Mouse (Mus musculus): ENCODE measurements at regions not wholly inside any gene's neighbourhood (a gene's known extent, or its start where the extent isn't known, plus 50 kb on each side); places are given as distances from the start of the nearest gene placed in this dataset.
A peak's percentile ranks its signal among the peaks of the same experiment; 100 is the strongest.

- no peaks in the 10 kb centered on the region for H3K27me3 ChIP-seq
- DNase-seq (ENCODE audit: low read depth, low spot score): no peak
- ATAC-seq: no peak
- TF ChIP-seq CTCF (IDR thresholded peaks at IDR 0.05): no peak
- in situ Hi-C loops (cut with MboI; ENCODE audit: low pct_unique_long_range_greater_than_20kb): no loop called here
- ChIA-PET CTCF (no interaction called here), POLR2A (no interaction called here)
These were observed 256.6 kb downstream of the Ankrd16 start for GRCm38 (mm10) chr2:12034323-12034585.

- H3K27me3 ChIP-seq: no peaks in the 10 kb centered on the region
- ChIA-PET CTCF (interaction anchor here (0.7 to 1.3 kb wide), 2 partner anchors 8 to 10 kb away, joined by 3 to 4 read pairs; no protein-coding TSS in a partner anchor), POLR2A (no interaction called here)
- in situ Hi-C loops (cut with MboI; ENCODE audit: low pct_unique_long_range_greater_than_20kb): no loop called here
- peak; percentile 51 for ATAC-seq
- DNase-seq (ENCODE audit: low read depth, low spot score): peak; percentile 12
- no peak for TF ChIP-seq CTCF (IDR thresholded peaks at IDR 0.05)
These were observed 252.3 kb downstream of the Itga8 start for GRCm38 (mm10) chr2:12049386-12049785.

- ChIA-PET CTCF (interaction anchor here (0.7 to 1.3 kb wide), 2 partner anchors 9 to 10 kb away, joined by 3 to 4 read pairs; no protein-coding TSS in a partner anchor), POLR2A (no interaction called here)
- TF ChIP-seq CTCF (IDR thresholded peaks at IDR 0.05): no peak
- ATAC-seq (no peak), DNase-seq (ENCODE audit: low read depth, low spot score) (peak; percentile 0)
- no peaks in the 10 kb centered on the region for H3K27me3 ChIP-seq
- in situ Hi-C loops (cut with MboI; ENCODE audit: low pct_unique_long_range_greater_than_20kb): no loop called here
These were observed 251.8 kb downstream of the Itga8 start for GRCm38 (mm10) chr2:12049972-12050371.

GRCm38 (mm10) chr2:12053404-12054164 is 248.1 kb downstream of the Itga8 start:
- POLR2A ChIA-PET: no interaction called here

GRCm38 (mm10) chr2:12054165-12054500 is 247.6 kb downstream of the Itga8 start:
- no peaks in the 10 kb centered on the region for H3K27me3 ChIP-seq
- DNase-seq (ENCODE audit: low read depth, low spot score): no peak
- ChIA-PET POLR2A (no interaction called here), CTCF (no interaction called here)
- no peak for TF ChIP-seq CTCF (IDR thresholded peaks at IDR 0.05)
- in situ Hi-C loops (cut with MboI; ENCODE audit: low pct_unique_long_range_greater_than_20kb): no loop called here
- ATAC-seq: no peak

More at GRCm38 (mm10) chr2:12053404-12054164, 248.1 kb downstream of the Itga8 start:
- no peak for ATAC-seq
- CTCF ChIA-PET: interaction anchor here (0.7 kb wide), 1 partner anchor 16 kb away, joined by 3 read pairs; no protein-coding TSS in a partner anchor
- TF ChIP-seq CTCF (IDR thresholded peaks at IDR 0.05): no peak
- no peaks in the 10 kb centered on the region for H3K27me3 ChIP-seq
- DNase-seq (ENCODE audit: low read depth, low spot score): no peak
- in situ Hi-C loops (cut with MboI; ENCODE audit: low pct_unique_long_range_greater_than_20kb): no loop called here

Data from Patski (cell line).